Mouse (Mus musculus) embryonic facial prominence, embryonic 10.5 days (tissue): Measurements from ENCODE around the gene Gm28044. TPM values are rescaled to one million over a fixed set of nuclear protein-coding genes. Genes with fewer than 3 reads are reported as not detected.
"Not testable (repeated sequence)": the region's sequence is repeated elsewhere in the genome, so short reads cannot be mapped to it uniquely, and the experiment has no call there.

Experiments used
- DNase-seq: peaks from one replicate; pipeline ENCODE4 v3.0.0-alpha.2; 2017; ENCODE audit warnings: low spot score
- H3K27ac ChIP-seq: fragments of 300-500 bp; sonication (generic); replicated peaks from 2 replicates; pipeline ENCODE4 v1.5.1; 2016; ENCODE audit warnings: mild to moderate bottlenecking
- H3K27me3 ChIP-seq: fragments of 300-500 bp; sonication (generic); replicated peaks from 2 replicates; pipeline ENCODE4 v1.6.1; 2016; ENCODE audit warnings: low read depth, mild to moderate bottlenecking; ENCODE audit not compliant: poor library complexity, severe bottlenecking
- H3K36me3 ChIP-seq: fragments of 300-500 bp; sonication (generic); replicated peaks from 2 replicates; pipeline ENCODE4 v1.6.1; 2016; ENCODE audit warnings: mild to moderate bottlenecking, moderate library complexity
- H3K4me1 ChIP-seq: fragments of 300-500 bp; sonication (generic); 2 replicates; pipeline ENCODE4 v1.6.1; 2016
- H3K4me3 ChIP-seq: fragments of 300-500 bp; sonication (generic); 2 replicates; pipeline ENCODE4 v1.5.1; 2016; ENCODE audit warnings: mild to moderate bottlenecking, moderate library complexity
- H3K9me3 ChIP-seq: fragments of 300-500 bp; sonication (generic); 2 replicates; pipeline ENCODE4 v1.6.1; 2016; ENCODE audit warnings: mild to moderate bottlenecking
- WGBS: fragments of 180-500 bp; shearing (Covaris S2); methylation state at CpG from one replicate; pipeline ENCODE4 v1.1.7; 2016; 5-methylcytosine and 5-hydroxymethylcytosine counted together
- polyA plus RNA-seq: library from polyadenylated mRNA; unstranded; fragments of >200 nt; fragmentation: Nextera tagmentation; extraction: Ambion mirVana; gene quantifications from 2 replicates; pipeline ENCODE4 v1.2.1, GENCODE M21; 2016

The Gm28044 gene
- polyA plus RNA-seq, result 0.52 TPM in 1 of 2 replicates, not detected in the other

DNA sequence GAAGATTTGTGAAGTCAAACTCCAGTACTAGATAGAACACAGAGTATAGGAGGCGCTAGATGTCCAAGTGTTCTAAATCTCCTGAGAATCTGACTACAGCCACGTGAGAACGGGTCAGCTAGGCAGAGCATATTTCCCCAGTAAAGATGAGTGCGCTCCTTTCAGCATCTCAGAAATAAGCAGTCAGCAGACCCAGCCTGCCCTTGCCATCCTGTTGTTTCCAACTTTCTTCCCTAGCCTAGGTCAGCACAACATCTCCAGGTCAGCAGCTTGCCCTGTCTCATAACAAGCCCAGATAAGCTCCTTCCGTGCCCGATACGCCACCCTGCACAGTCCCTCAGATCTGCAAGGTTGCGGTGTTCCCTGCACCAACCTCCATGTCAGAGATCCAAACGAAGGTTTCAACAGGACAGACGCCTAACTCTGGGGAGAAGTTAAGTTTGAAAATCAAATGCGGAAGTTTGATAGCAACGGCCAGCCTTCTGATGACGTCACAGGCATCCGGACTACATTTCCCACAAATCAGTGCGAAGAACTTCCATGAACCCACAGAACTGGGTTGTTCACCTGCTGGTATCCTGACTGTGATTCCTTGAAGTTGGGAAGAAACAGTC lies at the start of gene Gm28044, which contains the start of gene Zfp953:
Gm28044 (minus strand) TSS at position 406 of the 614 bp plus-strand sequence.
Zfp953 (minus strand) TSS at position 475 of the 614 bp plus-strand sequence.
- Histone ChIP-seq H3K4me3 (peak within 1 kb of the TSS; percentile 76), H3K27ac (peak within 1 kb of the TSS; percentile 83), H3K4me1 (peaks cover 6% of the 10 kb centered on the region; the same call in 1 of the 2 replicates), H3K36me3 (no peaks in the 10 kb centered on the region), H3K9me3 (no peaks in the 10 kb centered on the region), H3K27me3 (no peaks in the 10 kb centered on the region)
- under 1% methylated on average over 15 of the region's 15 CpGs for WGBS
- peak; percentile 79 for DNase-seq

DNA sequence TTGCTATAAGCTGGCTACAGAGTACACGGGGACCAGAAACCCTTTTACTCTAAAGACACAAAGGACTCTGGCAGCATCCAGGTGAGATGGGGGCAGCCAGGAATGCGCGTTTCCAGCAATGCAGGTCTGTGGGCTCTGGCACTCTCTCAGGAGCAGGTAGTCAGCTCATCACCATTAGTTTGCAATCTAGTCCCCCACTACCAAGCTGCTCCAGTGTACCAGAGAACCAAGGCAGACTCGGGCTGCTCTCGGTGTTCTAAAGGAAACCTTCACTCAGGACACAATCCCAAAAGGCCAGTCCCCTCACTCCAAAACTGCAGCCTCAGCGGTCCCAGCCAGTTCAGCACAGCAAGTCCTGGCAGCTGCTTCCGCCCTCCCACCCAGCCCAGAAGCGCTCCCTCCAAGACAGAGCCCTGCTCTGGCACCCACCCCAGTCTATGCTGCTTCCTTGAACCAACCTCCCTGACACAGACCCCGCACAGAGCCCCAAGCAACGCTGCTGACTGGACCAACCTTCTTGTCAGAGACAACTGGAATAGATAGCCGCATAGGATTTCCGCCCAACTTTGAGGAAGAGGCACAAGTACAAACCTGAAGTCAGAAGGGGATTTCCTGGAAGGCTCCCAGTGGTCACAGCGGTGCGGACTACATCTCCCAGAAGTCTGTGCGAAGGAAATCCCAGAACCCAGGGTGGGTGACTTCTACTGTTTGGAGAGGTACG lies 39.0 kb upstream of the Gm28044 start, which contains the start of gene Zfp429:
Zfp429 (minus strand) TSS at position 637 of the 721 bp plus-strand sequence.
- H3K36me3 ChIP-seq, H3K4me1 ChIP-seq, H3K9me3 ChIP-seq, H3K27me3 ChIP-seq: not testable (repeated sequence)
- 5% methylated on average over 16 of the region's 16 CpGs for whole genome bisulfite sequencing
- Histone ChIP-seq H3K27ac (peak within 1 kb of the TSS; percentile 77), H3K4me3 (peak within 1 kb of the TSS; percentile 72)
- DNase-seq, result peak; percentile 65

DNA sequence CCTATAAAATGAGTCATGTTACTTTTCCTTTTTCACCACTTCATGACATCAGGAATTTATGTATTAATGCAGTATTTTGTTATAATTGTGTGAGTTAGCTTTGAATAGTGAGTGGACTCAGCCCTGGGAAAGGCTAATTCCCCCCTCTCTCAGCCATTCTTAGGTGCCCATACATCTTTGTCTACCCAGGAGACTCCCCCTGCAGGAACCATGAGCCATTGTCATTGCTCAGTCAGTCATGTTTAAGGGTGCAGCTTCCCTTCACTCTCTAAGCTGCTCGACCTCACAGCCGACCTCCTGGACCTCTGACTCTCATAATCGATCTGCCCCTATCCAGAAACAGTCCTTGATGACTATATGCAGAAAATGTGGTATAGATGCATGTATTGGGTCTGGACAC lies 15.9 kb upstream of the Gm28044 start:
- WGBS, result 75% methylated on average over 3 of the region's 3 CpGs
- H3K4me1 ChIP-seq, H3K27ac ChIP-seq: not testable (repeated sequence)

DNA sequence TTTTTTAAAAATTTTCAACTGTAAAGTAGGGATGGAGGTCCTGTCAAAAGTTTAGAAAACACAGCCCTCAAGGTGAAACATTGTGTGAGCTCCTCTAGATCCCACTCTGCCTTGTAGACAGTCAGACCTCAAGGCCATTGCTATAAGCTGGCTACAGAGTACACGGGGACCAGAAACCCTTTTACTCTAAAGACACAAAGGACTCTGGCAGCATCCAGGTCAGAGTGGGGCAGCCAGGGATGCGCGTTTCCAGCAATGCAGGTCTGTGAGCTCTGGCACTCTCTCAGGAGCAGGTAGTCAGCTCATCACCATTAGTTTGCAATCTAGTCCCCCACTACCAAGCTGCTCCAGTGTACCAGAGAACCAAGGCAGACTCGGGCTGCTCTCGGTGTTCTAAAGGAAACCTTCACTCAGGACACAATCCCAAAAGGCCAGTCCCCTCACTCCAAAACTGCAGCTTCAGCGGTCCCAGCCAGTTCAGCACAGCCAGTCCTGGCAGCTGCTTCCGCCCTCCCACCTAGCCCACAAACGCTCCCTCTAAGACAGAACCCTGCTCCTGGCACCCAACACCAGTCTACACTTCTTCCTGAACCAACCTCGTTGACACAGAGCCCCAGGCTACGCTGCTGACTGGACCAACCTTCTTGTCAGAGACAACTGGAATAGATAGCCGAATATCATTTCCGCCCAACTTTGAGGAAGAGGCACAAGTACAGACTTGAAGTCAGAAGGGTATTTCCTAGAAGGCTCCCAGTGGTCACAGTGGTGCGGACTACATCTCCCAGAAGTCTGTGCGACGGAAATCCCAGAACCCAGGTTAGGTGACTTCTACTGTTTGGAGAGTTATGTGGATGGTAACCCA lies 14.9 kb upstream of the Gm28044 start, which contains the start of the genes Gm28041 and Zfp456:
Gm28041 (minus strand) TSS at position 684 of the 862 bp plus-strand sequence.
Zfp456 (minus strand) TSS at position 761 of the 862 bp plus-strand sequence.
- not testable (repeated sequence) for H3K27me3 ChIP-seq, H3K9me3 ChIP-seq, H3K36me3 ChIP-seq, H3K4me1 ChIP-seq
- WGBS, result 21% methylated on average over 15 of the region's 15 CpGs
- Histone ChIP-seq H3K4me3 (peak within 1 kb of the TSS; percentile 59), H3K27ac (peak within 1 kb of the TSS; percentile 59; the same call in 1 of the 2 replicates)
- DNase-seq, result peak; percentile 61

More for the DNA sequence above, 15.9 kb upstream of the Gm28044 start:
- H3K9me3 ChIP-seq, DNase-seq, H3K27me3 ChIP-seq, H3K4me3 ChIP-seq, H3K36me3 ChIP-seq: not testable (repeated sequence)

DNA sequence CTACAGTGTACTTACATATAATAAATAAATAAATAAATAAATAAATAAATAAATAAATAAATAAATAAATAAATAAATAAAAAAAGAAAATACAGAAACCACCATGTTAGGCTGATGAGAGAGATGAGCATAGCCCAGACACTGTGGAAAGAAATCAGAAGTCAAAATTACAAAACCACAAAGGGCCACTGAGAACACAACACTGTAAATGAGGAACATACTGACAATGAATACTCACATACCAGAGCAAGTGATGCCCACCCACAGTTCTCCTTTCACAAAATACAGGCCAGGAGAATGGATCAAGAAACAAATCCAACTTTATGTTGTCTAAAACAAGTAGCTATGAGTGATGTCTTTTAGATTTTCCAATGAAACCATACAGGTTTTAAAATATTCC lies 8.5 kb downstream of the Gm28044 start:
- no peaks in the 10 kb centered on the region for H3K4me1 ChIP-seq
- no peaks in the 10 kb centered on the region for H3K36me3 ChIP-seq
- no peaks in the 10 kb centered on the region for H3K27me3 ChIP-seq
- no peak overlapping the region for H3K4me3 ChIP-seq
- DNase-seq, result no peak
- no peaks in the 10 kb centered on the region for H3K9me3 ChIP-seq
- H3K27ac ChIP-seq, result no peak overlapping the region

DNA sequence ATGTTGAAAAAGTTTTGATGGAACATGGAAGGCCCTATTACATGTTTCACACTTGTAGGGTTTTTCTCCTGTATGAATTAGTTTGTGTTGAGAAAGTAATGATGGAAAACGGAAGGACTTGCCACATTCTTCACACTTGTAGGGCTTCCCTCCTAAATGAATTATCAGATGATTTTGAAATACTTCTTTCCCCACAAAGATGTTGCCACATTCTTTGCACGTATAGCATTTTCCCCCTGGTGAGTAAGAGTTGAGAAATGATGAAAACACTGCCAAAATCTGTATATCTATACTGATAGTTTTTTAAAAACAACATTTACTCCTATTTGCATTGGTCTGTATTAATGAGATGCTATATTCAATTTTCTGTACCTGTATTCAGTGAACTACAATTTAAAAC lies 16.9 kb downstream of the Gm28044 start:
- Histone ChIP-seq H3K27me3 (no peaks in the 10 kb centered on the region), H3K9me3 (no peaks in the 10 kb centered on the region), H3K4me1 (no peaks in the 10 kb centered on the region), H3K27ac (no peak overlapping the region), H3K36me3 (peaks cover 7% of the 10 kb centered on the region; the same call in 1 of the 2 replicates), H3K4me3 (no peak overlapping the region)
- WGBS, result 88% methylated on average over 2 of the region's 2 CpGs
- DNase-seq, result no peak

DNA sequence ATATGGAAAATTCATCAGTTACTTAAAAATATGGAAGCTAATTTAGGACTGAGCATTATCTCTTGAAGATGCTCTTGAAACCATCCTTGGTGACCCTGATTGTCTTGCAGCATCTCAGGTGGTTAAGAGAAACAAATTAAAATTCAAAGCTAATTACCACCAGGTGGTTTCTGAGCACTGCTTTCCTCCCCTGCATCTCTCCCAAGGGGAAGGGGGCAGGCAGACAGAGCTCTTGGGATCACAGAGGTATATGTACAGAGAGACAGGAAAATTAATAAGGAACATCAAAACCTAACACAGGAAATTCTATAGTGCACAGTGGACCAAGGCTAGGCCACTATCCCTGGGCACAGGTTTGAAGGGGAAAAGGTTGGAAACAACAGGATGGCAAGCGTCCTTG lies 27.5 kb downstream of the Gm28044 start:
- 74% methylated on average over 1 of the region's 1 CpGs for WGBS
- H3K9me3 ChIP-seq, result no peaks in the 10 kb centered on the region
- no peaks in the 10 kb centered on the region for H3K27me3 ChIP-seq
- peaks cover 7% of the 10 kb centered on the region for H3K4me1 ChIP-seq
- H3K27ac ChIP-seq, result peak overlapping the region; percentile 81
- peak overlapping the region; percentile 67 for H3K4me3 ChIP-seq
- H3K36me3 ChIP-seq, result no peaks in the 10 kb centered on the region
- DNase-seq, result peak; percentile 10

DNA sequence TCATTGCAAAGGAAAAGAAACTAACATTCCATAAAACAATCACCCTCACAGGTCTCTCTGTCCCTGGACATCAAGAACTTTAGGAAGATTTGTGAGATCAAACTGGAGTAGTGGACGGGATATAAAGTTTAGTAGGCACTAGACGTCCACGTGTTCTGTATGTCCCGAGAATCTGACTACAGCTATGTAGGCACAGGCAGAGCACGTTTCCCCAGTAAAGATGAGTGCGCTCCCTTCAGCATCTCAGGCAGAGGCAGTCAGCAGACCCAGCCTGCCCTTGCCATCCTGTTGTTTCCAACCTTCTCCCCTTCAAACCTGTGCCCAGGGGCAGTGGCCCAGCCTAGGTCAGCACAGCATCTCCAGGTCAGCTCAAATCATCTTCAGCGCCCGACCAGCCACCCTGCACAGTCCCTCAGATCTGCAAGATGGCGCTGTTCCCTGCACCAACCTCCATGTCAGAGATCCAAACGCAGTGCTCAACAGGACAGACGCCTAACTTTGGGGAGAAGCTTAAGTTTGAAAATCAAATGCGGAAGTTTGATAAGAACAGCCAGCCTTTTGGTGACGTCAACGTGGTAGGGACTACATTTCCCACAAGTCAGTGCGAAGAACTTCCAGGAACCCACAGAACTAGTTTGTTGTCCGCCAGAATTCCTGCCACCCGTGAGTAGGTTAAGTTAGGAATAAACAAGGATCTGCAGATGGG lies 28.2 kb downstream of the Gm28044 start, which contains the start of gene Zfp595:
Zfp595 (minus strand) TSS at position 552 of the 706 bp plus-strand sequence.
- DNase-seq, result peak; percentile 72
- no peaks in the 10 kb centered on the region for H3K36me3 ChIP-seq
- H3K27me3 ChIP-seq, result no peaks in the 10 kb centered on the region
- H3K4me3 ChIP-seq, result peak within 1 kb of the TSS; percentile 67
- peak within 1 kb of the TSS; percentile 81 for H3K27ac ChIP-seq
- peaks cover 7% of the 10 kb centered on the region for H3K4me1 ChIP-seq
- WGBS, result 19% methylated on average over 17 of the region's 17 CpGs
- no peaks in the 10 kb centered on the region for H3K9me3 ChIP-seq

DNA sequence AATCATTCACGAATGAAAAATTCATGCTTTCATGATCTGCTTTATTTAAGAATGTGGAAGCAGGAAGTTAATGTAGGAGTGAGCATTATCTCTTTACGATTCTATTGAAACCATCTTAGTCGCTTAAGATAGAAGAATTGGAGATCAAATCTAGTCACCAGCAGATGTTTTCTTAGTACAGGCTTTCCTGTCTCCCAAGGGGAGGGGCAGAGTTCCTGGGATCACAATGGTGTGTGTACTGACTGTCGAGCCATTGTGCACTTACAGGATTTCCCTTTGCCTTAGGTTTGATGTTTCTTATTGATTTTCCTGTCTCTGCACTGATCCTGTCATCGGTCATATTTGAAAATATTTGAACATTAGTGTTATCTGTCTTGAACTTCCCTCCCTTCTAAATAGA lies 53.6 kb downstream of the Gm28044 start:
- Histone ChIP-seq H3K27me3 (no peaks in the 10 kb centered on the region), H3K9me3 (no peaks in the 10 kb centered on the region), H3K4me1 (peaks cover 6% of the 10 kb centered on the region; the same call in 1 of the 2 replicates), H3K4me3 (peak overlapping the region; percentile 70), H3K27ac (peak overlapping the region; percentile 81), H3K36me3 (no peaks in the 10 kb centered on the region)
- DNase-seq, result peak; percentile 12
- WGBS, result 39% methylated on average over 5 of the region's 5 CpGs

DNA sequence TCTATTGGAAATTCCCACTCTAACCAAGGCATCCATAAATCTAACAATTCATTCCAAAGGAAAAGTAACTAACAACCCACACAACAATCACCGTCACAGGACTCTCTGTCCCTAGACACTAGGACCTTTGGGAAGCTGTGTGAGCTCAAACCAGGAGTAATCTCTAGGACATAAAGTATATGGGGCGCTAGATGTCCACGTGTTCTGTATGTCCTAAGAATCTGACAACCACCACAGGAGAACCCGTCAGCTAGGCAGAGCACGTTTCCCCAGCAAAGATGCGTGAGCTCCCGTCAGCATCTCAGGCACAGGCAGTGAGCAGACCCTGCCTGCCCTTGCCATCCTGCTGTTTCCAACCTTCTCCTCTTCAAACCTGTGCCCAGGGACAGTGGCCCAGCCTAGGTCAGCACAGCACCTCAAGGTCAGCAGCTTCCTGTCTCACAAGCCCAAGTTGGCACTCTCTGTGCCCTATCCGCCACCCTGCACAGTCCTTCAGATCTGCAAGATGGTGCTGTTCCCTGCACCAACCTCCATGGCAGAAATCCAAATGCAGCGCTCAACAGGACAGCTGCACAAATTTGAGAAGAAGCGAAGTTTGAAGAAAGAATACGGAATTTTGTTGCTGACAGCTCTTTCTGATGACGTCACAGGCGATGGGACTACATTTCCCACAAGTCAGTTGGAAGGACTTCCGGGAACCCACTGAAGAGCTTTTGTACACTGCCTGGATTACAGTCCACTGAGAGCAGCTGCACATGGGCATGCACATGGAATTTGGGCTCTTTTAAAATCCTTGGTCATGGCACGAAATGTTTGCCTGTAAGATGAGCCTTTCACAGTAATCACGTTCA lies 54.3 kb downstream of the Gm28044 start, which contains the start of gene Zfp457:
Zfp457 (minus strand) TSS at position 664 of the 851 bp plus-strand sequence.
- no peaks in the 10 kb centered on the region for H3K27me3 ChIP-seq
- H3K27ac ChIP-seq, result peak within 1 kb of the TSS; percentile 81
- DNase-seq, result peak; percentile 81
- peaks cover 6% of the 10 kb centered on the region; the same call in 1 of the 2 replicates for H3K4me1 ChIP-seq
- no peaks in the 10 kb centered on the region for H3K9me3 ChIP-seq
- 12% methylated on average over 16 of the region's 16 CpGs for WGBS
- H3K4me3 ChIP-seq, result peak within 1 kb of the TSS; percentile 70
- no peaks in the 10 kb centered on the region for H3K36me3 ChIP-seq

DNA sequence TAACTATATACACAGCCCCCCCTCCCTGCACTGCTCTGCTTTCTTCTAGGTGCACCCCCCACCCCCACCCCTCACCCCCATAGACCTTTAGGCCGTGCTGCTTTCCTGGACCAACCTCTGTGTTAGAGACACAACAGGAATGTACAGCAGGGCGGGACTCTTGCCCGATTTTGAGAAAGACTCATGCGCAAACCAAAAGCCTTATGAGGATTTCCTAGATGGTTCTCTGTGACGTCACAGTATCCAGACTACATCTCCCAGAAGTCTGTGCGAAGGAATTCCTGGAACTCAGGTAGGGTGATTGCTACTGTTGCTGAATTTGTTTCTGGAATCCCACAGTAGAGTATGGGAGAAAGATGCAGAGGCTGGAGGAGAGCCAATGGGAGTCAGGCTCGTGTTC lies 82.0 kb downstream of the Gm28044 start, which contains the start of gene Zfp458:
Zfp458 (minus strand) TSS at position 153 of the 400 bp plus-strand sequence.
- WGBS, result 43% methylated on average over 7 of the region's 7 CpGs
- Histone ChIP-seq H3K27me3 (no peaks in the 10 kb centered on the region), H3K27ac (no peak within 1 kb of the TSS), H3K9me3 (no peaks in the 10 kb centered on the region), H3K4me1 (no peaks in the 10 kb centered on the region), H3K4me3 (no peak within 1 kb of the TSS), H3K36me3 (no peaks in the 10 kb centered on the region)
- no peak for DNase-seq
